Mouse (Mus musculus) E14TG2a.4 (cell line): ENCODE measurements around the gene Taf12.
"Not testable (repeated sequence)": the region's sequence is repeated elsewhere in the genome, so short reads cannot be mapped to it uniquely, and the experiment has no call there.

Source experiments
- CTCF ChIP-seq: conservative IDR thresholded peaks from 2 replicates; pipeline ENCODE4 v1.5.1; 2014; ENCODE audit warnings: low read length
- NANOG ChIP-seq: IDR thresholded peaks from 2 replicates; pipeline ENCODE4 v1.6.1; 2014; ENCODE audit warnings: borderline replicate concordance, low read length, mixed read lengths
- POU5F1 ChIP-seq: IDR thresholded peaks from 2 replicates; pipeline ENCODE4 v1.6.1; 2014; ENCODE audit warnings: low read length, borderline replicate concordance

DNA sequence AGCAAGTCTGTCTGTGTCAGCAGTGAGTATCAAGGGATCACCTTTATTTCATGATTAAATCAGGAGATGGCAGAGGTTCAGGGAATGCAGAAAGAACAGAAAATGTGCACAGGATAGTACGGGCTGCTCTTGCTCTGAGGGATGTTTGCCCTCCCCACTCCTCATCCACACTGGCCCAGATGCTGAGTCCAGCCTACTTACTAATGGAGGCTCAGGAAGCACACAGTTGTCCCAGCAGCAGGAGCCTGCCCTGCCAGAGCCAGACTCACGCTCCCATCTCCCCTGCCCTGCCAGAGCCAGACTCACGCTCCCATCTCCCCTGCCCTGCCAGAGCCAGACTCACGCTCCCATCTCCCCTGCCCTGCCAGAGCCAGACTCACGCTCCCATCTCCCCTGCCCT is 14.7 kb downstream of the Taf12 start:
- TF ChIP-seq CTCF, POU5F1, NANOG: not testable (repeated sequence)
